8 mouse cellular contexts compared by ENCODE assay signal in genomic region chr11:105270155-105270554, GRCm38 (mm10). TPM values are rescaled to one million over a fixed set of nuclear protein-coding genes. Genes with fewer than 3 reads are reported as not detected.
DNase-seq lines count a peak whose midpoint lies in the region; ATAC-seq lines count a peak whose summit lies in the region.

No protein-coding gene starts in this region.

- H3K9ac ChIP-seq in hindbrain, embryonic 11.5 days (ENCODE audit: low read depth, low read length): no peak overlapping the region
- no peak overlapping the region for H3K9ac ChIP-seq in hindbrain, embryonic 16.5 days (ENCODE audit: low read depth, low read length)

- 0 out of 2 replicates have a peak, but pooled peaks cover 2% of the 10 kb centered on the region for H3K36me3 ChIP-seq in hindbrain, embryonic 11.5 days (ENCODE audit: control insufficient read depth, insufficient read depth, low read length)
- H3K36me3 ChIP-seq in hindbrain, embryonic 16.5 days (ENCODE audit: control insufficient read depth, insufficient read depth, low read length): peaks cover 10% of the 10 kb centered on the region

- H3K27ac ChIP-seq in hindbrain, embryonic 11.5 days (ENCODE audit: low read depth, low read length): no peak overlapping the region
- no peak overlapping the region for H3K27ac ChIP-seq in hindbrain, embryonic 16.5 days (ENCODE audit: low read depth, low read length)

- H3K27me3 ChIP-seq in hindbrain, embryonic 11.5 days (ENCODE audit: control insufficient read depth, insufficient read depth, low read length): no peaks in the 10 kb centered on the region
- H3K27me3 ChIP-seq in hindbrain, embryonic 16.5 days (replicated peaks; ENCODE audit: control insufficient read depth, insufficient read depth, low read length): no peaks in the 10 kb centered on the region

- no peak overlapping the region for H3K4me2 ChIP-seq in hindbrain, embryonic 11.5 days (replicated peaks; ENCODE audit: low read depth, low read length)
- no peak overlapping the region for H3K4me2 ChIP-seq in hindbrain, embryonic 16.5 days (ENCODE audit: low read length)

- H3K9me3 ChIP-seq in hindbrain, embryonic 11.5 days (ENCODE audit: control insufficient read depth, low read length): no peaks in the 10 kb centered on the region
- H3K9me3 ChIP-seq in hindbrain, embryonic 16.5 days (ENCODE audit: control insufficient read depth, low read length): no peaks in the 10 kb centered on the region

- DNase-seq in hindbrain, embryonic 11.5 days (ENCODE audit: low spot score): peak; percentile 81
- peak; percentile 50 to 61 for DNase-seq in B cell, adult 2 months
- DNase-seq in ZHBTc4 (ENCODE audit: low read depth, low spot score): peak; percentile 69
- peak; percentile 57 for DNase-seq in embryo, embryonic 9.5 days (ENCODE audit: extremely low spot score)
- peak; percentile 69 for DNase-seq in kidney, adult 9 months
- DNase-seq in lung, postnatal 25 days (ENCODE audit: low spot score): peak; percentile 65

- WGBS in hindbrain, embryonic 11.5 days: 15% methylated on average over 2 of the region's 2 CpGs
- 17% methylated on average over 2 of the region's 2 CpGs for WGBS in hindbrain, embryonic 16.5 days

- no peak for ATAC-seq in hindbrain, embryonic 11.5 days (ENCODE audit: low FRiP score)
- ATAC-seq in hindbrain, embryonic 16.5 days: no peak
- no peak for ATAC-seq in monocyte, adult 5-6 weeks (replicated peaks; ENCODE audit: insufficient number of reproducible peaks, low FRiP score, low TSS enrichment, poor library complexity, severe bottlenecking)

- no peak overlapping the region for H3K4me3 ChIP-seq in hindbrain, embryonic 11.5 days (ENCODE audit: low read depth, low read length)
- H3K4me3 ChIP-seq in hindbrain, embryonic 16.5 days (ENCODE audit: low read length): no peak overlapping the region

- no peaks in the 10 kb centered on the region for H3K4me1 ChIP-seq in hindbrain, embryonic 11.5 days (replicated peaks; ENCODE audit: control insufficient read depth, insufficient read depth, low read length)
- no peaks in the 10 kb centered on the region for H3K4me1 ChIP-seq in hindbrain, embryonic 16.5 days (ENCODE audit: control insufficient read depth, insufficient read depth, low read depth, low read length)

RNA-seq across cellular contexts. Expression of gene Mrc2, which starts 22.3 kb away (rescaled TPM):
- 6.6 and 7.2 TPM in 2 replicates for polyA plus RNA-seq in hindbrain, embryonic 11.5 days (2014; fragmentation: Nextera tagmentation; extraction: Ambion mirVana)
- polyA plus RNA-seq in hindbrain, embryonic 16.5 days (2015; fragmentation: Nextera tagmentation; extraction: Ambion mirVana): 4.9 and 7.4 TPM in 2 replicates
- total RNA-seq in monocyte, adult 5-6 weeks (2017): 0.11 to 0.58 TPM (median 0.38 TPM) in 3 replicates
